Mouse (Mus musculus) hindbrain, embryonic 10.5 days (tissue): ENCODE results near the gene Abl2. TPM values are rescaled to one million over a fixed set of nuclear protein-coding genes. Genes with fewer than 3 reads are reported as not detected.

Experiments used
- DNase-seq: peaks from one replicate; pipeline ENCODE4 v3.0.0-alpha.2; 2017; ENCODE audit warnings: low spot score
- H3K27ac ChIP-seq: fragments of 300-500 bp; sonication (generic); 2 replicates; pipeline ENCODE4 v1.5.1; 2016; ENCODE audit warnings: mild to moderate bottlenecking, moderate library complexity
- H3K27me3 ChIP-seq: fragments of 300-500 bp; sonication (generic); 2 replicates; pipeline ENCODE4 v1.6.1; 2016; ENCODE audit warnings: mild to moderate bottlenecking; ENCODE audit not compliant: poor library complexity, insufficient read depth, severe bottlenecking
- H3K36me3 ChIP-seq: fragments of 300-500 bp; sonication (generic); 2 replicates; pipeline ENCODE4 v1.6.1; 2016; ENCODE audit warnings: mild to moderate bottlenecking, moderate library complexity
- H3K4me1 ChIP-seq: fragments of 300-500 bp; sonication (generic); replicated peaks from 2 replicates; pipeline ENCODE4 v1.6.1; 2016; ENCODE audit warnings: mild to moderate bottlenecking
- H3K4me3 ChIP-seq: fragments of 300-500 bp; sonication (generic); 2 replicates; pipeline ENCODE4 v1.5.1; 2016; ENCODE audit warnings: mild to moderate bottlenecking, moderate library complexity
- H3K9me3 ChIP-seq: fragments of 300-500 bp; sonication (generic); 2 replicates; pipeline ENCODE4 v1.6.1; 2016; ENCODE audit warnings: mild to moderate bottlenecking, moderate library complexity
- WGBS: fragments of 180-500 bp; shearing (Covaris S2); methylation state at CpG from one replicate; pipeline ENCODE4 v1.1.7; 2016; 5-methylcytosine and 5-hydroxymethylcytosine counted together
- polyA plus RNA-seq: library from polyadenylated mRNA; unstranded; fragments of >200 nt; fragmentation: Nextera tagmentation; extraction: Ambion mirVana; gene quantifications from 2 replicates; pipeline ENCODE4 v1.2.1, GENCODE M21; 2016

Gene Abl2
- polyA plus RNA-seq, 1 experiment from 2014 or later, result 5.1 TPM

GRCm38 (mm10) chr1:156558950-156559640, 509 bp downstream of the Abl2 start:
- no peaks in the 10 kb centered on the region for H3K36me3 ChIP-seq
- peaks cover 3% of the 10 kb centered on the region; the same call in 1 of the 2 replicates for H3K27me3 ChIP-seq
- H3K4me1 ChIP-seq, result peaks cover 23% of the 10 kb centered on the region
- peak overlapping the region; percentile 98 for H3K27ac ChIP-seq
- H3K4me3 ChIP-seq, result peak overlapping the region; percentile 78
- DNase-seq, result peak; percentile 69
- H3K9me3 ChIP-seq, result no peaks in the 10 kb centered on the region
- under 1% methylated on average over 64 of the region's 66 CpGs for WGBS

- Histone ChIP-seq H3K27me3 (peaks cover 3% of the 10 kb centered on the region; the same call in 1 of the 2 replicates), H3K27ac (peak overlapping the region; percentile 98), H3K4me3 (peak overlapping the region; percentile 78), H3K36me3 (no peaks in the 10 kb centered on the region), H3K4me1 (peaks cover 23% of the 10 kb centered on the region), H3K9me3 (no peaks in the 10 kb centered on the region)
- DNase-seq, result no peak
- 25% methylated on average over 8 of the region's 8 CpGs for WGBS
Observed at GRCm38 (mm10) chr1:156559641-156560020, 1.0 kb downstream of the Abl2 start.

- Histone ChIP-seq H3K27ac (no peak overlapping the region), H3K27me3 (peaks cover under 1% of the 10 kb centered on the region; the same call in 1 of the 2 replicates), H3K36me3 (peaks cover 8% of the 10 kb centered on the region; the same call in 1 of the 2 replicates), H3K9me3 (no peaks in the 10 kb centered on the region), H3K4me3 (peak overlapping the region; percentile 78; the same call in 1 of the 2 replicates), H3K4me1 (peaks cover 23% of the 10 kb centered on the region)
- WGBS, result 92% methylated on average over 9 of the region's 9 CpGs
- DNase-seq, result no peak
Observed at GRCm38 (mm10) chr1:156560500-156560899, 1.9 kb downstream of the Abl2 start.

GRCm38 (mm10) chr1:156565328-156565727, 6.7 kb downstream of the Abl2 start:
- no peak overlapping the region for H3K4me3 ChIP-seq
- peaks cover 5% of the 10 kb centered on the region for H3K4me1 ChIP-seq
- no peaks in the 10 kb centered on the region for H3K9me3 ChIP-seq
- H3K27ac ChIP-seq, result no peak overlapping the region
- no peak for DNase-seq
- 63% methylated on average over 2 of the region's 2 CpGs for WGBS
- peaks cover 10% of the 10 kb centered on the region; the same call in 1 of the 2 replicates for H3K36me3 ChIP-seq
- H3K27me3 ChIP-seq, result no peaks in the 10 kb centered on the region

GRCm38 (mm10) chr1:156566132-156566531, 7.5 kb downstream of the Abl2 start:
- Histone ChIP-seq H3K9me3 (no peaks in the 10 kb centered on the region), H3K27ac (no peak overlapping the region), H3K36me3 (peaks cover 10% of the 10 kb centered on the region; the same call in 1 of the 2 replicates), H3K27me3 (no peaks in the 10 kb centered on the region), H3K4me1 (no peaks in the 10 kb centered on the region), H3K4me3 (no peak overlapping the region)
- no peak for DNase-seq
- 95% methylated on average over 3 of the region's 3 CpGs for WGBS

- no peak overlapping the region for H3K27ac ChIP-seq
- 92% methylated on average over 4 of the region's 4 CpGs for WGBS
- H3K4me3 ChIP-seq, result no peak overlapping the region
- H3K9me3 ChIP-seq, result no peaks in the 10 kb centered on the region
- no peak for DNase-seq
- peaks cover 10% of the 10 kb centered on the region; the same call in 1 of the 2 replicates for H3K36me3 ChIP-seq
- H3K4me1 ChIP-seq, result no peaks in the 10 kb centered on the region
- no peaks in the 10 kb centered on the region for H3K27me3 ChIP-seq
Observed at GRCm38 (mm10) chr1:156569615-156570014, 11.0 kb downstream of the Abl2 start.

GRCm38 (mm10) chr1:156572952-156573351, 14.4 kb downstream of the Abl2 start:
- WGBS, result 85% methylated on average over 4 of the region's 4 CpGs
- H3K4me1 ChIP-seq, result no peaks in the 10 kb centered on the region
- no peak for DNase-seq
- H3K36me3 ChIP-seq, result no peaks in the 10 kb centered on the region
- no peaks in the 10 kb centered on the region for H3K9me3 ChIP-seq
- no peak overlapping the region for H3K27ac ChIP-seq
- no peak overlapping the region for H3K4me3 ChIP-seq
- no peaks in the 10 kb centered on the region for H3K27me3 ChIP-seq

- Histone ChIP-seq H3K27me3 (no peaks in the 10 kb centered on the region), H3K36me3 (no peaks in the 10 kb centered on the region), H3K27ac (no peak overlapping the region), H3K4me3 (no peak overlapping the region), H3K4me1 (no peaks in the 10 kb centered on the region), H3K9me3 (no peaks in the 10 kb centered on the region)
- no peak for DNase-seq
- WGBS, result 86% methylated on average over 11 of the region's 11 CpGs
Observed at GRCm38 (mm10) chr1:156581149-156581548, 22.6 kb downstream of the Abl2 start.

- no peak for DNase-seq
- no peaks in the 10 kb centered on the region for H3K9me3 ChIP-seq
- 0 out of 2 replicates have a peak, but pooled peaks cover 4% of the 10 kb centered on the region for H3K36me3 ChIP-seq
- no peaks in the 10 kb centered on the region for H3K4me1 ChIP-seq
- WGBS, result 85% methylated on average over 1 of the region's 1 CpGs
- H3K27ac ChIP-seq, result no peak overlapping the region
- H3K27me3 ChIP-seq, result no peaks in the 10 kb centered on the region
- H3K4me3 ChIP-seq, result no peak overlapping the region
Observed at GRCm38 (mm10) chr1:156584175-156584574, 25.6 kb downstream of the Abl2 start.

- no peaks in the 10 kb centered on the region for H3K4me1 ChIP-seq
- WGBS, result 73% methylated on average over 3 of the region's 3 CpGs
- H3K27ac ChIP-seq, result no peak overlapping the region
- no peak for DNase-seq
- H3K9me3 ChIP-seq, result no peaks in the 10 kb centered on the region
- 0 out of 2 replicates have a peak, but pooled peaks cover 4% of the 10 kb centered on the region for H3K36me3 ChIP-seq
- H3K27me3 ChIP-seq, result no peaks in the 10 kb centered on the region
- no peak overlapping the region for H3K4me3 ChIP-seq
Observed at GRCm38 (mm10) chr1:156585512-156585911, 26.9 kb downstream of the Abl2 start.

GRCm38 (mm10) chr1:156589811-156590305, 31.3 kb downstream of the Abl2 start:
- no peaks in the 10 kb centered on the region for H3K4me1 ChIP-seq
- no peak overlapping the region for H3K4me3 ChIP-seq
- no peaks in the 10 kb centered on the region for H3K27me3 ChIP-seq
- WGBS, result 93% methylated on average over 3 of the region's 3 CpGs
- H3K9me3 ChIP-seq, result no peaks in the 10 kb centered on the region
- H3K27ac ChIP-seq, result no peak overlapping the region
- H3K36me3 ChIP-seq, result 0 out of 2 replicates have a peak, but pooled peaks cover 4% of the 10 kb centered on the region
- no peak for DNase-seq

GRCm38 (mm10) chr1:156590357-156590756, 31.8 kb downstream of the Abl2 start:
- H3K27ac ChIP-seq, result no peak overlapping the region
- 42% methylated on average over 1 of the region's 1 CpGs for WGBS
- 0 out of 2 replicates have a peak, but pooled peaks cover 4% of the 10 kb centered on the region for H3K36me3 ChIP-seq
- H3K4me3 ChIP-seq, result no peak overlapping the region
- no peaks in the 10 kb centered on the region for H3K9me3 ChIP-seq
- no peaks in the 10 kb centered on the region for H3K4me1 ChIP-seq
- no peak for DNase-seq
- no peaks in the 10 kb centered on the region for H3K27me3 ChIP-seq

GRCm38 (mm10) chr1:156593267-156593666, 34.7 kb downstream of the Abl2 start:
- H3K27me3 ChIP-seq, result no peaks in the 10 kb centered on the region
- H3K27ac ChIP-seq, result no peak overlapping the region
- no peaks in the 10 kb centered on the region for H3K9me3 ChIP-seq
- H3K4me3 ChIP-seq, result no peak overlapping the region
- H3K4me1 ChIP-seq, result no peaks in the 10 kb centered on the region
- 91% methylated on average over 5 of the region's 5 CpGs for WGBS
- 0 out of 2 replicates have a peak, but pooled peaks cover 6% of the 10 kb centered on the region for H3K36me3 ChIP-seq
- no peak for DNase-seq
